Mouse (Mus musculus) C2C12 (cell line): ENCODE results near the gene Cyp2d40. TPM values are rescaled to one million over a fixed set of nuclear protein-coding genes. Genes with fewer than 3 reads are reported as not detected.

ENCODE experiments used
- H3K27me3 ChIP-seq: one replicate; pipeline ENCODE4 v1.6.1; 2011; ENCODE audit not compliant: control insufficient read depth, insufficient read depth, insufficient read length
- H3K36me3 ChIP-seq: one replicate; pipeline ENCODE4 v1.6.1; 2011; ENCODE audit not compliant: control insufficient read depth, insufficient read depth
- H3K4me3 ChIP-seq: one replicate; pipeline ENCODE4 v1.5.1; 2011; ENCODE audit warnings: mild to moderate bottlenecking, control low read depth; ENCODE audit not compliant: poor library complexity, insufficient read depth, severe bottlenecking
- H3K79me2 ChIP-seq: one replicate; pipeline ENCODE4 v1.6.1; 2011; ENCODE audit not compliant: control insufficient read depth, insufficient read depth
- H3K79me3 ChIP-seq: one replicate; pipeline ENCODE4 v1.6.1; 2011; ENCODE audit warnings: low read depth, control low read depth
- H3ac ChIP-seq: one replicate; pipeline ENCODE3; 2011; ENCODE audit warnings: low read depth; ENCODE audit not compliant: control insufficient read depth, insufficient read length
- CEBPB ChIP-seq: IDR thresholded peaks from one replicate; pipeline ENCODE4 v1.6.1; 2011; ENCODE audit warnings: low read depth, mild to moderate bottlenecking, control low read depth, moderate library complexity
- CTCF ChIP-seq: IDR thresholded peaks from one replicate; pipeline ENCODE4 v1.5.1; 2011; ENCODE audit not compliant: control insufficient read depth, insufficient read depth, insufficient read length
- FOSL1 ChIP-seq: IDR thresholded peaks from one replicate; pipeline ENCODE4 v1.8.0; 2011; ENCODE audit warnings: mild to moderate bottlenecking, low read length; ENCODE audit not compliant: poor library complexity, insufficient read depth, severe bottlenecking
- MAX ChIP-seq: IDR thresholded peaks from one replicate; pipeline ENCODE4 v1.6.1; 2011; ENCODE audit warnings: mild to moderate bottlenecking, control low read depth
- MYOD1 ChIP-seq: IDR thresholded peaks from one replicate; pipeline ENCODE4 v1.6.1; 2011; ENCODE audit warnings: low read depth; ENCODE audit not compliant: control insufficient read depth, insufficient read length
- MYOG ChIP-seq: IDR thresholded peaks from one replicate; pipeline ENCODE4 v1.6.1; 2011; ENCODE audit not compliant: control insufficient read depth, insufficient read length; ENCODE audit errors: extremely low read depth
- USF1 ChIP-seq: IDR thresholded peaks from one replicate; pipeline ENCODE4 v1.6.1; 2011; ENCODE audit warnings: low read depth, mild to moderate bottlenecking, control low read depth, moderate library complexity
- long read RNA-seq, 2 experiments: library from polyadenylated mRNA; unstranded; transcript quantifications; one replicate each; pipeline ENCODE4 v2.0.0; 2019 to 2020
- polyA plus RNA-seq: library from polyadenylated mRNA; unstranded; fragments of >200 nt; fragmentation: generic; extraction: Trizol; gene quantifications from one replicate; pipeline ENCODE4 v1.2.1, GENCODE M21; 2012; ENCODE audit warnings: missing spikeins

The Cyp2d40 gene
- not detected for polyA plus RNA-seq
- long read RNA-seq, experiment 1 = 0 reads
- long read RNA-seq, experiment 2 = 0 reads

DNA sequence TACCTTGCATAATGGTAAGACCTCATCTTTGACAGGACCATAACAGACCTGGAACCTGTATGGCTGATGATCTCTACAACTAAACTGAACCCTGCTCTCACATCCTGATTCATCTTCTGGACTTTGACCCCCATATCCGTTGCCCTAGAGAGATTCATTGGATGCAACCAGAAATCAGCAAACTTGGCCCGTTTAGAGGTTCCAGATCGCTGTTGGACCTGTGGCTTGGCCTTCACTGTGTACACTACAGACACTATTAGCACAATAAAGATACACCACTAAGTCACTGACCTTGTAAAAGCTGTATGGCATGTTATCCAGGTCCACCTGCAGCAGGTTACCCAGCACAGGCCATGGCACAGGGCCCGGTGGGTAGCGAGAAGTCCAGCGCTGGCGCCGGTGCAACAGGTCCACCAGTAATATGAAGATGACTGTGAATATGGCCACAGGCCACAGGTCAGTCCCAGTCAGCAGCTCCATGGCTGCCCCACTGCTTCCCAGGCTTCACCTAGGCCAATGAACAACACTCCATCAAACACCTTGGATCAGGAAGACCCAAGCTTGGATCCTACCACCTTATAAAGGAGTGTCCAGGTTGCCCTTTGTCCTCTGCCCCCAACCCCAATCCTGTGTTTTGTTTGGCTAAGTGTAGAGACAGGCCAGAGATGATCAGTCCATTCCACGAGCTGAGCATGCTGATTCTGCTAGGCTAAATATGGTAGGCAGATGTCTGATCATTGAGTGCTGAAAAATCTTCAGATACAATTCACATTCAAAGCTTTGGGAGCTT is at the start of gene Cyp2d40:
Gene Cyp2d40 (minus strand): TSS at position 553 of the 790 bp plus-strand sequence.
- peaks cover 7% of the 10 kb centered on the region for H3K27me3 ChIP-seq
- no peaks in the 10 kb centered on the region for H3K36me3 ChIP-seq
- H3K79me2 ChIP-seq = no peaks in the 10 kb centered on the region
- H3K4me3 ChIP-seq = no peak within 1 kb of the TSS
- H3ac ChIP-seq = no peak within 1 kb of the TSS
- no peaks in the 10 kb centered on the region for H3K79me3 ChIP-seq
- no peak for TF ChIP-seq USF1
- TF ChIP-seq MYOD1 = no peak
- TF ChIP-seq MAX = no peak
- TF ChIP-seq MYOG = no peak
- no peak for TF ChIP-seq FOSL1
- TF ChIP-seq CEBPB = no peak
- no peak for TF ChIP-seq CTCF

DNA sequence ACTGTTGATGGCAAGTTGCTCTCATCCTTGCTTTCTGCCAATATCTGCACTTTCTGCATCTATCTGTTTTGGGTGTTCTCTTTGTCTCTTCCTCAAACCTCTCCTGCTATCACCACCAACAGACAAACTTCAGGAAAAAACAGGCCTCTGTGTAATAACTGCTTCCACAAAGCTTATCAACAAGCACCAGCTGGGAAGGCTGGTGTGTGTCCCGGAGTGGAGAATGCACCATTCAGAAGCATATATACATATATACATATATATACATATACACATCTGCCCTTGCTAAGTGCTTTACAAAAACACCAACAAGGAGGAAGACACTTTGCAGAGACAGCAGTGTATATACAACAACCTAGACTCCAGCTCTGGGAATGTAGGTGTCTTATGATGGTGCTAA is 46.6 kb upstream of the Cyp2d40 start:
- Histone ChIP-seq H3K27me3 (no peaks in the 10 kb centered on the region), H3K36me3 (peaks cover 20% of the 10 kb centered on the region), H3K79me2 (no peaks in the 10 kb centered on the region), H3K79me3 (no peaks in the 10 kb centered on the region), H3ac (no peak overlapping the region), H3K4me3 (no peak overlapping the region)
- TF ChIP-seq MAX (no peak), USF1 (no peak), FOSL1 (no peak), MYOG (no peak), CTCF (no peak), CEBPB (no peak), MYOD1 (no peak)

DNA sequence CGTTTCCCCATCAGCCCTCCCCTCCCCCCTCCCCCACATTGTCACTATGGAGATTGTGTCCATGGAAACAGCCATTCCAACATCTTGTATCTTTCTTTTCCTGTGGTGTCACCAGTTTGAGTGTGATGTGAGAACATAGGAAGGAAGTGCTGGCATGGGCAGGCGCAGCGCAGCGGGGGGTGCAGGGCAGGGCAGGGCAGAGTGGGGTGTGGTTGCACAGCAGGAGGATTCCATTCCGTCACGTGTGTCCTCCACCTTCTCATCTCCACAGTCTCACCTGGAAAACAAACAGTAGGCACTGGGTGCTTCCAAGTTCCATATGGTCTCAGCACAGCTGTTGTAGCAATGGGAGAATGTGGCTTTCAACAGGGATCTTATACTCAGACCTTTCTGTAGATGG is 45.5 kb upstream of the Cyp2d40 start:
- Histone ChIP-seq H3K4me3 (no peak overlapping the region), H3K27me3 (no peaks in the 10 kb centered on the region), H3K79me2 (no peaks in the 10 kb centered on the region), H3K79me3 (no peaks in the 10 kb centered on the region), H3ac (no peak overlapping the region), H3K36me3 (peaks cover 20% of the 10 kb centered on the region)
- no peak for TF ChIP-seq MYOD1
- no peak for TF ChIP-seq USF1
- no peak for TF ChIP-seq MAX
- no peak for TF ChIP-seq MYOG
- TF ChIP-seq FOSL1 = no peak
- no peak for TF ChIP-seq CEBPB
- no peak for TF ChIP-seq CTCF

DNA sequence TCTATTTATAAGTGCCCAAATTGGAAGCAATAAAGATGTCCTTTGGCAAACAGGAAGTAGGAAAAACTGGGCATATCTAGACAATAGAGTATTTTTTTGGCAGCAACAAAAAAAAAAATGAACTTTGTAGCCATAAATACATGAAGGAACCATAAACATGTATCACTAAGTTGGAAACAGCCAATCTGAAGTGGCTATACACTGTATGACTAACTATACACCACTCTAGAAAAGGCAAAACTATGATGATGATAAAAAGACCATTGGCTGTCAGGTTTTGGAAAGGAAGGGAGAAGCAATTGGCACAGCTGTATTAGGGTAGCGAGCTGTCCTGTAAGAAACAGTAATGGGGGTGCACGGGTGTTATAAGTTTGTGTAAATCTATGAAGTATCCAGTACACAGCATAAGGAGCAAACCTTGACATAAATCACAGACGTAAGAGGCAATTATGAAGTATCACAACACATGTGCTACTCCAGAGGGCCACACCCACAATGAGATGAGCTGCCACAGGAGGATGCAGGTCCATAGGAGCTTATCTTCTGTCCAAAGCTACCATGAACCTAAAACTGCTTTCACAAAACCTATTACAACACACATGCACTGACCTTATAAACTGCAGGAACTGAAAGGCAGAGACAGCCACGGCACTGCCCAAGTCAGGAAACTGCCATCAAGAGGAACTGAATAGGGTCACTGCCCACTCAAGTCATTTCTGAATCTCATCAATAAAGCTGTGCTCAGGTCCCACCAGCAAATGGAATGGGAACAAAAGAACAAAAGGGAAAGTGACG is 43.2 kb upstream of the Cyp2d40 start:
- H3K27me3 ChIP-seq = no peaks in the 10 kb centered on the region
- no peak overlapping the region for H3K4me3 ChIP-seq
- H3K36me3 ChIP-seq = peaks cover 17% of the 10 kb centered on the region
- H3K79me2 ChIP-seq = no peaks in the 10 kb centered on the region
- no peak overlapping the region for H3ac ChIP-seq
- TF ChIP-seq CEBPB = no peak
- TF ChIP-seq MYOG = no peak
- no peak for TF ChIP-seq MYOD1
- TF ChIP-seq CTCF = no peak
- no peak for TF ChIP-seq MAX
- TF ChIP-seq USF1 = no peak
- no peak for TF ChIP-seq FOSL1
- no peaks in the 10 kb centered on the region for H3K79me3 ChIP-seq

DNA sequence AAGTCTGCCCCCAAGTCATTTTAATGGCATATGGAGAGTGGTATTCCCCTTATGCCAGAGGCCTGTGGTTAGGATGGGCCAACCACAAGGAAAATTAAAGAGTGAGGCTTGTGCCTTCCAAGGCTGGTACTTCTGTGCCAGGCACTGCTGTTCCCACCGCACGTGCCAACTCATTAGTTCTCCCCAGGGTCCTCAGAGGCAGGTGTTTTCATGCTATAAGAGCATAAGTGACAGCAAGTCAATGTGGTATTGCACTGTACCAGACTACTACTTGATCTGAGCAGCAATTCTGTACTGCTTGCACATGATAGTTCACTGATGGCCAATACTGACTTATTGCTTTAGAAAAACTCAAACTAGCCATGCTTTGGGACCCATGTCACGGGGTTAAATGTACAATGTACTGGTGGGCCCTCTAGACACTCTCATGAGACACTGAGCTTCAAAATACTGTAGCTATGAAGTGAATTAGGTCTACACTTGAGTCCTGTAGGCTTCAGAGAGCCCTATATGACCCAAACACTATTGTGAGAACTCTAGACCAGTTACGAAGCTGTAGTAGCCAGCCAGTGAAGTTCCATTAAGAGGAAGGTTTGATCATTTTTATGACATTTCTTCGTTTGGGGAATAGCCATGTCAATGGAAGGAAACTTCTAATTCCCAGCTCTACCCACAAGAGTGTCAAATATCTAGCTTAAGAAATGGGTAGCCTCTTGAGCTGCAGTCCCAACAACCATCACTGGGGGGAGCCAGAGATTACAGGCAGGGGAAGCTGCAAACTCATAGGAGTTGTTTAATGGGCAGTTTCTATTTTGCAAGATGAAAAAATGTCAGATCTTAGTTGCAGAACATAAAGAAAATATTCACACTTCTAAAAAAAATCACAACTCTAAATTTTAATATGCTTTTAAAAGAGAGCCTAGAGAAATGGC is 41.0 kb upstream of the Cyp2d40 start:
- no peaks in the 10 kb centered on the region for H3K36me3 ChIP-seq
- no peak overlapping the region for H3ac ChIP-seq
- H3K4me3 ChIP-seq = no peak overlapping the region
- no peaks in the 10 kb centered on the region for H3K79me2 ChIP-seq
- TF ChIP-seq FOSL1 (no peak), USF1 (no peak), CTCF (peak; percentile 73), MAX (no peak), MYOD1 (no peak), MYOG (no peak), CEBPB (no peak)
- H3K79me3 ChIP-seq = no peaks in the 10 kb centered on the region
- no peaks in the 10 kb centered on the region for H3K27me3 ChIP-seq
